Mouse (Mus musculus): ENCODE data around the gene 1110051M20Rik. TPM values are rescaled to one million over a fixed set of nuclear protein-coding genes. Genes with fewer than 3 reads are reported as not detected.

Gene 1110051M20Rik
- polyA plus RNA-seq, 1 experiment from 2014 or later = 81.5 TPM

- Histone ChIP-seq H3K4me1 (replicated peaks) (no peaks in the 10 kb centered on the region), H3K4me2 (no peak overlapping the region), H3K27ac (no peak overlapping the region), H3K27me3 (no peaks in the 10 kb centered on the region), H3K9ac (replicated peaks) (no peak overlapping the region), H3K4me3 (replicated peaks) (no peak overlapping the region), H3K36me3 (no peaks in the 10 kb centered on the region), H3K9me3 (no peaks in the 10 kb centered on the region)
- WGBS = 78% methylated on average over 4 of the region's 4 CpGs
- ATAC-seq (ENCODE audit: insufficient number of reproducible peaks, insufficient read depth, low FRiP score, low TSS enrichment, low read depth) = no peak
Measured at GRCm38 (mm10) chr2:91348936-91349335, 95.6 kb downstream of the 1110051M20Rik start.

GRCm38 (mm10) chr2:91345644-91346043 lies 98.9 kb downstream of the 1110051M20Rik start:
- WGBS = 88% methylated on average over 1 of the region's 1 CpGs
- no peak overlapping the region for H3K27ac ChIP-seq
- no peaks in the 10 kb centered on the region for H3K9me3 ChIP-seq
- no peak overlapping the region for H3K4me2 ChIP-seq
- no peaks in the 10 kb centered on the region for H3K4me1 ChIP-seq (replicated peaks)
- no peak overlapping the region for H3K4me3 ChIP-seq (replicated peaks)
- no peak overlapping the region for H3K9ac ChIP-seq (replicated peaks)
- no peaks in the 10 kb centered on the region for H3K27me3 ChIP-seq
- H3K36me3 ChIP-seq = no peaks in the 10 kb centered on the region
- ATAC-seq (ENCODE audit: insufficient number of reproducible peaks, insufficient read depth, low FRiP score, low TSS enrichment, low read depth) = no peak

- Histone ChIP-seq H3K9ac (replicated peaks) (no peak overlapping the region), H3K27me3 (no peaks in the 10 kb centered on the region), H3K27ac (no peak overlapping the region), H3K9me3 (no peaks in the 10 kb centered on the region), H3K4me1 (replicated peaks) (no peaks in the 10 kb centered on the region), H3K4me3 (replicated peaks) (no peak overlapping the region), H3K4me2 (no peak overlapping the region), H3K36me3 (no peaks in the 10 kb centered on the region)
- 92% methylated on average over 2 of the region's 2 CpGs for WGBS
- no peak for ATAC-seq (ENCODE audit: insufficient number of reproducible peaks, insufficient read depth, low FRiP score, low TSS enrichment, low read depth)
Measured at GRCm38 (mm10) chr2:91339591-91339990, 104.9 kb downstream of the 1110051M20Rik start.

GRCm38 (mm10) chr2:91335128-91335527 lies 109.4 kb downstream of the 1110051M20Rik start:
- no peak for ATAC-seq (ENCODE audit: insufficient number of reproducible peaks, insufficient read depth, low FRiP score, low TSS enrichment, low read depth)
- H3K4me1 ChIP-seq (replicated peaks) = no peaks in the 10 kb centered on the region
- H3K27me3 ChIP-seq = no peaks in the 10 kb centered on the region
- no peak overlapping the region for H3K4me3 ChIP-seq (replicated peaks)
- H3K36me3 ChIP-seq = no peaks in the 10 kb centered on the region
- H3K4me2 ChIP-seq = no peak overlapping the region
- no peak overlapping the region for H3K27ac ChIP-seq
- 77% methylated on average over 4 of the region's 4 CpGs for WGBS
- H3K9me3 ChIP-seq = no peaks in the 10 kb centered on the region
- no peak overlapping the region for H3K9ac ChIP-seq (replicated peaks)

GRCm38 (mm10) chr2:91331051-91331843 lies 113.3 kb downstream of the 1110051M20Rik start:
- 68% methylated on average over 7 of the region's 7 CpGs for WGBS
- H3K4me3 ChIP-seq (replicated peaks) = no peak overlapping the region
- H3K9ac ChIP-seq (replicated peaks) = no peak overlapping the region
- no peak for ATAC-seq (ENCODE audit: insufficient number of reproducible peaks, insufficient read depth, low FRiP score, low TSS enrichment, low read depth)
- H3K36me3 ChIP-seq = no peaks in the 10 kb centered on the region
- no peak overlapping the region for H3K4me2 ChIP-seq
- no peaks in the 10 kb centered on the region for H3K9me3 ChIP-seq
- H3K27me3 ChIP-seq = no peaks in the 10 kb centered on the region
- no peak overlapping the region for H3K27ac ChIP-seq
- H3K4me1 ChIP-seq (replicated peaks) = no peaks in the 10 kb centered on the region

- H3K4me1 ChIP-seq (replicated peaks) = no peaks in the 10 kb centered on the region
- H3K9ac ChIP-seq (replicated peaks) = no peak overlapping the region
- H3K36me3 ChIP-seq = no peaks in the 10 kb centered on the region
- no peak for ATAC-seq (ENCODE audit: insufficient number of reproducible peaks, insufficient read depth, low FRiP score, low TSS enrichment, low read depth)
- no peak overlapping the region for H3K4me2 ChIP-seq
- H3K9me3 ChIP-seq = no peaks in the 10 kb centered on the region
- WGBS = 78% methylated on average over 8 of the region's 8 CpGs
- no peak overlapping the region for H3K4me3 ChIP-seq (replicated peaks)
- H3K27ac ChIP-seq = no peak overlapping the region
- no peaks in the 10 kb centered on the region for H3K27me3 ChIP-seq
Measured at GRCm38 (mm10) chr2:91329996-91330738, 114.3 kb downstream of the 1110051M20Rik start.

GRCm38 (mm10) chr2:91328729-91329125 lies 115.8 kb downstream of the 1110051M20Rik start:
- H3K27ac ChIP-seq = no peak overlapping the region
- WGBS = 90% methylated on average over 3 of the region's 3 CpGs

GRCm38 (mm10) chr2:91327968-91328728 lies 116.4 kb downstream of the 1110051M20Rik start:
- WGBS = 72% methylated on average over 12 of the region's 12 CpGs
- H3K4me1 ChIP-seq (replicated peaks) = no peaks in the 10 kb centered on the region
- no peak overlapping the region for H3K27ac ChIP-seq
- H3K27me3 ChIP-seq = no peaks in the 10 kb centered on the region
- H3K4me3 ChIP-seq (replicated peaks) = no peak overlapping the region
- no peaks in the 10 kb centered on the region for H3K9me3 ChIP-seq
- no peak for ATAC-seq (ENCODE audit: insufficient number of reproducible peaks, insufficient read depth, low FRiP score, low TSS enrichment, low read depth)
- H3K9ac ChIP-seq (replicated peaks) = no peak overlapping the region
- H3K4me2 ChIP-seq = no peak overlapping the region
- H3K36me3 ChIP-seq = no peaks in the 10 kb centered on the region

More at GRCm38 (mm10) chr2:91328729-91329125, 115.8 kb downstream of the 1110051M20Rik start:
- no peaks in the 10 kb centered on the region for H3K9me3 ChIP-seq
- no peak overlapping the region for H3K9ac ChIP-seq (replicated peaks)
- H3K4me3 ChIP-seq (replicated peaks) = no peak overlapping the region
- H3K27me3 ChIP-seq = no peaks in the 10 kb centered on the region
- ATAC-seq (ENCODE audit: insufficient number of reproducible peaks, insufficient read depth, low FRiP score, low TSS enrichment, low read depth) = no peak
- H3K4me2 ChIP-seq = no peak overlapping the region
- H3K36me3 ChIP-seq = no peaks in the 10 kb centered on the region
- no peaks in the 10 kb centered on the region for H3K4me1 ChIP-seq (replicated peaks)

GRCm38 (mm10) chr2:91326746-91327350 lies 117.7 kb downstream of the 1110051M20Rik start:
- Histone ChIP-seq H3K4me3 (replicated peaks) (no peak overlapping the region), H3K9me3 (no peaks in the 10 kb centered on the region), H3K27me3 (no peaks in the 10 kb centered on the region), H3K27ac (no peak overlapping the region), H3K4me1 (replicated peaks) (no peaks in the 10 kb centered on the region), H3K36me3 (no peaks in the 10 kb centered on the region), H3K4me2 (no peak overlapping the region), H3K9ac (replicated peaks) (no peak overlapping the region)
- no peak for ATAC-seq (ENCODE audit: insufficient number of reproducible peaks, insufficient read depth, low FRiP score, low TSS enrichment, low read depth)
- WGBS = 90% methylated on average over 13 of the region's 13 CpGs

GRCm38 (mm10) chr2:91324761-91325421 lies 119.6 kb downstream of the 1110051M20Rik start:
- 60% methylated on average over 15 of the region's 15 CpGs for WGBS
- Histone ChIP-seq H3K4me1 (replicated peaks) (no peaks in the 10 kb centered on the region), H3K4me2 (no peak overlapping the region), H3K9me3 (no peaks in the 10 kb centered on the region), H3K27me3 (no peaks in the 10 kb centered on the region), H3K27ac (no peak overlapping the region), H3K36me3 (no peaks in the 10 kb centered on the region), H3K4me3 (replicated peaks) (no peak overlapping the region), H3K9ac (replicated peaks) (no peak overlapping the region)
- no peak for ATAC-seq (ENCODE audit: insufficient number of reproducible peaks, insufficient read depth, low FRiP score, low TSS enrichment, low read depth)
